Mouse (Mus musculus) CH12.LX (cell line): ENCODE measurements around the gene Ift172.

Source experiments
- CHD2 ChIP-seq: IDR thresholded peaks from 2 replicates; pipeline ENCODE4 v1.6.1; 2011; ENCODE audit warnings: low read length, improper control_type of control experiment
- CTCF ChIP-seq, 2 experiments: IDR thresholded peaks in 1 of 2; conservative IDR thresholded peaks in 1 of 2; 2 replicates each; pipeline ENCODE4 v1.5.1; 2011 to 2012; ENCODE audit warnings: low read depth in 2 of 2, low read length in 2 of 2, improper control_type of control experiment in 1 of 2, inconsistent platforms in 1 of 2, mild to moderate bottlenecking in 1 of 2, moderate library complexity in 1 of 2
- KAT2A ChIP-seq: IDR thresholded peaks from 2 replicates; pipeline ENCODE4 v1.6.1; 2012; ENCODE audit warnings: low read length, improper control_type of control experiment, inconsistent platforms; ENCODE audit not compliant: insufficient replicate concordance
- MEF2A ChIP-seq: IDR thresholded peaks from 2 replicates; pipeline ENCODE4 v1.6.1; 2014; ENCODE audit warnings: low read depth, mild to moderate bottlenecking, inconsistent platforms, low read length, improper control_type of control experiment, borderline replicate concordance
- MYC ChIP-seq: IDR thresholded peaks from 2 replicates; pipeline ENCODE4 v1.6.1; 2011; ENCODE audit warnings: low read depth, mild to moderate bottlenecking, improper control_type of control experiment, low read length
- POLR2A ChIP-seq: IDR thresholded peaks from 2 replicates; pipeline ENCODE4 v1.6.1; 2011; ENCODE audit warnings: low read depth, mild to moderate bottlenecking, improper control_type of control experiment, low read length
- SIN3A ChIP-seq: IDR thresholded peaks from 2 replicates; pipeline ENCODE4 v1.6.1; 2012; ENCODE audit warnings: low read length, improper control_type of control experiment, inconsistent platforms
- SMC3 ChIP-seq: IDR thresholded peaks from 2 replicates; pipeline ENCODE4 v1.6.1; 2011; ENCODE audit warnings: low read depth, low read length, improper control_type of control experiment
- USF1 ChIP-seq: IDR thresholded peaks from 2 replicates; pipeline ENCODE4 v1.6.1; 2014; ENCODE audit warnings: low read depth, mild to moderate bottlenecking, inconsistent platforms, low read length, improper control_type of control experiment

- TF ChIP-seq CHD2 (no peak), MEF2A (no peak), SMC3 (no peak), CTCF (conservative IDR thresholded peaks at IDR 0.05 in 1 of 2, IDR thresholded peaks at IDR 0.05 in 1 of 2; ENCODE audit: low read depth in 2 of 2, low read length in 2 of 2) (no peak), USF1 (no peak), MYC (no peak), POLR2A (no peak), SIN3A (no peak), KAT2A (no peak)
Measured at GRCm38 (mm10) chr5:31294964-31295605, 4.2 kb upstream of the Ift172 start.
